Mouse (Mus musculus) midbrain, postnatal 0 days (tissue): ENCODE data around the gene Fos. TPM values are rescaled to one million over a fixed set of nuclear protein-coding genes. Genes with fewer than 3 reads are reported as not detected.

Source experiments
- ATAC-seq: fragments of 200-750 bp; cut with Nextera tagmentation; 2 replicates; pipeline ENCODE4 v1.8.0; 2017; ENCODE audit warnings: moderate number of reproducible peaks, mild to moderate bottlenecking, moderate TSS enrichment, moderate library complexity; ENCODE audit not compliant: low FRiP score
- DNase-seq: peaks from one replicate; pipeline ENCODE4 v3.0.0-alpha.2; 2015; ENCODE audit warnings: low spot score
- H3K27ac ChIP-seq: fragments of 300-500 bp; sonication (generic); 2 replicates; pipeline ENCODE4 v1.5.1; 2014; ENCODE audit warnings: low read depth, mild to moderate bottlenecking, low read length, mixed read lengths
- H3K27me3 ChIP-seq: fragments of 300-500 bp; sonication (generic); 2 replicates; pipeline ENCODE4 v1.6.1; 2014; ENCODE audit warnings: low read length, control low read depth, mixed read lengths; ENCODE audit not compliant: insufficient read depth
- H3K36me3 ChIP-seq: fragments of 300-500 bp; sonication (generic); 2 replicates; pipeline ENCODE4 v1.6.1; 2014; ENCODE audit warnings: low read length, control low read depth, mixed read lengths; ENCODE audit not compliant: insufficient read depth
- H3K4me1 ChIP-seq: fragments of 300-500 bp; sonication (generic); 2 replicates; pipeline ENCODE4 v1.6.1; 2014; ENCODE audit warnings: mild to moderate bottlenecking, control low read depth, antibody characterized with exemption, low read length, mixed read lengths; ENCODE audit not compliant: insufficient read depth
- H3K4me2 ChIP-seq: fragments of 300-500 bp; sonication (generic); 2 replicates; pipeline ENCODE4 v1.6.1; 2014; ENCODE audit warnings: low read depth, mild to moderate bottlenecking, low read length, mixed read lengths; ENCODE audit not compliant: poor library complexity, severe bottlenecking
- H3K4me3 ChIP-seq: fragments of 300-500 bp; sonication (generic); 2 replicates; pipeline ENCODE4 v1.5.1; 2014; ENCODE audit warnings: low read depth, mild to moderate bottlenecking, low read length, moderate library complexity
- H3K9ac ChIP-seq: fragments of 300-500 bp; sonication (generic); replicated peaks from 2 replicates; pipeline ENCODE4 v1.6.1; 2014; ENCODE audit warnings: mild to moderate bottlenecking, low read length, moderate library complexity, mixed read lengths; ENCODE audit not compliant: poor library complexity, severe bottlenecking
- H3K9me3 ChIP-seq: fragments of 300-500 bp; sonication (generic); 2 replicates; pipeline ENCODE4 v1.6.1; 2016; ENCODE audit warnings: low read length, control low read depth
- CTCF ChIP-seq: IDR thresholded peaks from 2 replicates; pipeline ENCODE4 v1.5.1; 2016; ENCODE audit warnings: antibody characterized with exemption, mild to moderate bottlenecking
- WGBS: fragments of 180-500 bp; shearing (Covaris S2); extraction: QIAGEN DNeasy Blood & Tissue Kit; methylation state at CpG from one replicate; pipeline ENCODE4 v1.1.7; 2014; 5-methylcytosine and 5-hydroxymethylcytosine counted together
- polyA plus RNA-seq: library from polyadenylated mRNA; unstranded; fragments of >200 nt; fragmentation: Nextera tagmentation; extraction: Ambion mirVana; gene quantifications from 2 replicates; pipeline ENCODE4 v1.2.1, GENCODE M21; 2015
- total RNA-seq: library from RNA; depleted of rRNA; stranded (reverse); fragments of >200 nt; gene quantifications from 2 replicates; pipeline ENCODE4 v1.2.3, GENCODE M21; 2014

The Fos gene
- total and polyA plus RNA-seq, 2 experiments from 2014 or later: 10.0 to 14.6 TPM

DNA sequence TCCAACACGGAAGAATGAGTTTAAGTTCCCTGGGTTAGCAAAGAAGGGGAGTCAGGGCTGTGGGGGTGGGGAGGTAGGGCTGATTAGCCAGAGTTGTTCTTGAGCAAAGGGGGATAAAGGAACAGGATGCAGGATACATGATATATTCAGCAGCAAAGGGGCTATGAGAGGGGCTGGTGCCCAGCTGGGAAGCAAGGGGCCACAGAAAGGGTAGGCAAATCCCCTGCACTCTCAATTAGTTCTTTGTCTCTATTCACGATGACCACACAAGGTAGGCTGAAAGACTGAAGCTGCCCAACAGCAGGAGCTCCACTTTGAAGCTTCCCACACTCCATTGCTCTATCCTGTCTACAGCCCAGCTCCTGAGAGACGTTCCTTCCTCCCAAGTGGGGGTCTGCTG, 39.8 kb upstream of the Fos start:
- no peak overlapping the region for H3K27ac ChIP-seq
- no peaks in the 10 kb centered on the region for H3K27me3 ChIP-seq
- no peak overlapping the region for H3K4me3 ChIP-seq
- H3K4me2 ChIP-seq: no peak overlapping the region
- DNase-seq: no peak
- no peak overlapping the region for H3K9ac ChIP-seq
- 8% methylated on average over 3 of the region's 3 CpGs for WGBS
- TF ChIP-seq CTCF: no peak
- no peaks in the 10 kb centered on the region for H3K36me3 ChIP-seq
- peaks cover 6% of the 10 kb centered on the region; the same call in 1 of the 2 replicates for H3K4me1 ChIP-seq
- no peak for ATAC-seq
- H3K9me3 ChIP-seq: no peaks in the 10 kb centered on the region

- Histone ChIP-seq H3K4me1 (peaks cover 6% of the 10 kb centered on the region; the same call in 1 of the 2 replicates), H3K4me2 (no peak overlapping the region), H3K9me3 (no peaks in the 10 kb centered on the region), H3K4me3 (no peak overlapping the region), H3K27me3 (no peaks in the 10 kb centered on the region), H3K27ac (no peak overlapping the region), H3K9ac (no peak overlapping the region), H3K36me3 (no peaks in the 10 kb centered on the region)
- no peak for DNase-seq
- TF ChIP-seq CTCF: no peak
- ATAC-seq: no peak
- WGBS: 70% methylated on average over 5 of the region's 5 CpGs
Measured at GRCm38 (mm10) chr12:85434526-85434925, 39.2 kb upstream of the Fos start.

GRCm38 (mm10) chr12:85436021-85436621, 37.6 kb upstream of the Fos start:
- Histone ChIP-seq H3K4me2 (peak overlapping the region; percentile 0; the same call in 1 of the 2 replicates), H3K9ac (no peak overlapping the region), H3K36me3 (no peaks in the 10 kb centered on the region), H3K4me1 (peaks cover 6% of the 10 kb centered on the region; the same call in 1 of the 2 replicates), H3K4me3 (no peak overlapping the region), H3K27me3 (no peaks in the 10 kb centered on the region), H3K27ac (peak overlapping the region; percentile 57), H3K9me3 (no peaks in the 10 kb centered on the region)
- WGBS: 20% methylated on average over 10 of the region's 10 CpGs
- TF ChIP-seq CTCF: no peak
- peak; percentile 88 for DNase-seq
- peak; percentile 74 for ATAC-seq

DNA sequence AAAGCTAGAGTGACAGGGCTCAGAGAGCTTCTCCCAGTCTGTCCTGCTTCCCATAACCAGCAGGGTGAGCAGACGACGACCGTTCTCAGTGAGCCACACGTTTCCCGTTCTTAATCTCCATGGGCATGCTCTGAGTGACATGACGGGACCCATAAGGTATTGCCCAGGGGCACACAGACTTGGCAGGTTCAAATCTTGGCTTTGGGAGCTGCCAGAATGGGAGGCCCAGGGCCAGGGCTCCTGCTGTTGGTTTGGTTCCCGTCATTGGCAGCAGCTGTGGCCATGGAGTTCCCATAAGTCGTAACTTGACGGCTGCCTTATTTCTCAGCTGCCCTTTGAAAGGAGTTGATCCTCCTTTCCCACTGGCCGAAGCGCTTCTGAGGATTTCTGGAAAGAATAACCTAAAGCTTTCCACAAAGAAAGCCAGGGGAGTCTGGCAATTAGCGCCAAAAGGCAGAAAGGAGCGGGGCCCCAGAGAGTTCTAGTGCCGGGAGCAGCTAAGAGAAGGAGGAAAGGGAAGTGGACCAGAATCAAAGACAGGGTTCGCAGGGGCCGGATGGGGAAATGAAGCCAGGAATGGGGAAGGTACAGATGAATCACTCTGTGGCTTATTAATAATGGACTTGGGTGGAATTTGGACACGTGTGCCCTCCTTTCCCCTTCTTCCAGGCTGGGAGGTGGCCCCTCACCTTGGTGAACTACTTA, 36.4 kb upstream of the Fos start:
- peak; percentile 84 for DNase-seq
- Histone ChIP-seq H3K4me3 (no peak overlapping the region), H3K9me3 (no peaks in the 10 kb centered on the region), H3K4me2 (no peak overlapping the region), H3K36me3 (no peaks in the 10 kb centered on the region), H3K4me1 (peaks cover 6% of the 10 kb centered on the region; the same call in 1 of the 2 replicates), H3K27ac (peak overlapping the region; percentile 57), H3K27me3 (no peaks in the 10 kb centered on the region), H3K9ac (no peak overlapping the region)
- 26% methylated on average over 17 of the region's 17 CpGs for WGBS
- 0 out of 2 replicates have a peak, but pooled peaks have one; percentile 38 for ATAC-seq
- peak; percentile 38; the same call in 1 of the 2 replicates for TF ChIP-seq CTCF

- Histone ChIP-seq H3K27ac (no peak overlapping the region), H3K4me1 (no peaks in the 10 kb centered on the region), H3K9ac (no peak overlapping the region), H3K36me3 (no peaks in the 10 kb centered on the region), H3K27me3 (no peaks in the 10 kb centered on the region), H3K4me3 (no peak overlapping the region), H3K9me3 (no peaks in the 10 kb centered on the region), H3K4me2 (no peak overlapping the region)
- ATAC-seq (no peak), DNase-seq (no peak)
- 84% methylated on average over 1 of the region's 1 CpGs for WGBS
- no peak for TF ChIP-seq CTCF
Measured at GRCm38 (mm10) chr12:85443456-85443855, 30.2 kb upstream of the Fos start.

DNA sequence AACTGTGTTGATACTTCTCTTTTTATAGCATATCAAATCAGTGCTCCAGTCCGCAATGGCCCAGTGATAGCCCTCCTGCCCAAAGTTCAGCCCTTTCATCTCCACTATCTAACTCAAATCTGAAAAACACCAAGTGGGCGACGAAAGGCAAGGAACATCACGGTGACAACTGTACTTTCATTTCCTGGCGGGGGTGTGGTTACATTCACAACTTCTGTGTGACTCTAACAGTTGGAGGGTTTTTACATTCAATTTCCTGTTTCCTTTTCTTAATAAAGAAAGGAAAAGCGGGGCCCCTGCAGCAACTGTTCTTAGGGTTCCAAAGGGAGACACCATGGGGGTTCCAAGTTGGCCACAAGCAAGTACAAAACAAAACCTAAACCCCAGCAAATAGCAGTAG, 29.0 kb upstream of the Fos start:
- Histone ChIP-seq H3K4me3 (no peak overlapping the region), H3K27ac (no peak overlapping the region), H3K27me3 (no peaks in the 10 kb centered on the region), H3K4me2 (no peak overlapping the region), H3K4me1 (no peaks in the 10 kb centered on the region), H3K36me3 (no peaks in the 10 kb centered on the region), H3K9me3 (no peaks in the 10 kb centered on the region), H3K9ac (no peak overlapping the region)
- WGBS: 61% methylated on average over 6 of the region's 6 CpGs
- no peak for DNase-seq
- no peak for TF ChIP-seq CTCF
- no peak for ATAC-seq
